Mouse (Mus musculus) embryo, embryonic 10 days (tissue): Measurements from ENCODE around the gene Ninj1.

ENCODE experiments used
- DNase-seq: peaks from one replicate; pipeline ENCODE4 v3.0.0-alpha.2; 2015; ENCODE audit warnings: low spot score

Gene Ninj1

DNA sequence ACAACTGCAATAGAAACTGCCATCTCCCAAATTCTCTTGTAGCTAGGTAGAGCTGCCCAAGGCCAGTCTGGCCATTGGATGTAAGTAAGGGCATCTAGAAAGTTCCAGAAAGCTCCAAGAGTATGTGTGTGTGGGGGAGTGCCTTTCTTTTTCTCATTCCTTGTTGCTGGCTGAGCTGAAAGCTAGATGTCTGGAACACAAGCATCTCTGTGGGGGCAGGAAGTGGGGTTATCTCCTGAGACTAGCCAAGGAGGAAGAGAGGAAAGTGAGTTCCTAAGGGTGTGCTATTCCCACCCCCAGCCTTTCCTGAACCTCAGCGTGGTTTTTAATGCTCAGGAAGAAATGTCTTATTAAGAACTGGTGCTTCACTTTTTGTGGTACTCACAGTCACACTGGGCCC is 15.6 kb upstream of the Ninj1 start:
- DNase-seq: no peak

DNA sequence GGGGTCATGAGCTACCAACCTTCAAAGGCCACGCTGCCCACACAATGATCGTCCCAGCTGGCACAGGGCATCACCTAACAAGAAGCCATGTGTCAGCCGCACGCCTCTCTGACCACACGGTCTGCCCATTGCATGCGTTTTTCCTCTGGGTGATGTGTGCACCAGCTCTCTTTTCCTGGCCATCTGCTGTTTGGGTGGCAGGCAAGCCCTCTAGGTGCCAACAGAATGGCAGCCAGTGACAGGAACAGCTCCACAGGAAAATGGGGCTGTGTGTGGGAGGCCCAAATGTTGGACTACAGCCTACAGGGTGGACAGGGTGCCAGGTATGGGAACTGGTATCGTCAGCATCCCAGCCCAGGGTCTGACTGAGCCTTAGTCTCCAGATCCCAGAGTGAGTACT is 14.9 kb upstream of the Ninj1 start:
- no peak for DNase-seq

DNA sequence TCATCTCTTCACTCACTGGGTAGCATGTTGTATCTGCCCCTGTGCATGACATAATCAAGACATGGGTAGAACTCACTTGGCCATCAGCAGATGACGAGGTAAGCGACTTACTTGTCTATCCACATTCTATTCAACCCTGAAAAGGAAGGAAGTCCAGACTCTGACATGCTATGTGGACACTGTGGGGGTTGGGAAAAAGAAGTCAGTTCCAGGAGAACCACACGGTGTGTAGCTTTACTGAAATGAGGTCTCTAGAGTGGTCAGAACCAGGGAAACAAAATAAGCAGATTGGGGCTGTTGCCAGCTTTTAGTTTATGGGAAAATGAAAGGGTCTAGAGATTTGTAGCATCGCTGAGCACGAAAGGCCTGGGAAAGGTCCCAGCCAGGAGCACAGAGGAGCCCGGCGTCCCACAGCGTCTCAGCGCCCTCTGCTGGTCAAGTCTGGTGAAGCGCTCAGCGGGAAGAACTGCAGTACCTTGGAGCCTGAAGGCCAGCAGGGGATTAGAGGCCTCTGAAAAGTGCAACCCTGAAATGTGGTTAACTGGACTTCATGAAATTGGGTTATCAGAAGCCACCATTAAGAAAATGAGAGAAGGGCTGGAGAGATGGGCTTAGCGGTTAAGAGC is 14.2 kb upstream of the Ninj1 start:
- DNase-seq: peak; percentile 95

DNA sequence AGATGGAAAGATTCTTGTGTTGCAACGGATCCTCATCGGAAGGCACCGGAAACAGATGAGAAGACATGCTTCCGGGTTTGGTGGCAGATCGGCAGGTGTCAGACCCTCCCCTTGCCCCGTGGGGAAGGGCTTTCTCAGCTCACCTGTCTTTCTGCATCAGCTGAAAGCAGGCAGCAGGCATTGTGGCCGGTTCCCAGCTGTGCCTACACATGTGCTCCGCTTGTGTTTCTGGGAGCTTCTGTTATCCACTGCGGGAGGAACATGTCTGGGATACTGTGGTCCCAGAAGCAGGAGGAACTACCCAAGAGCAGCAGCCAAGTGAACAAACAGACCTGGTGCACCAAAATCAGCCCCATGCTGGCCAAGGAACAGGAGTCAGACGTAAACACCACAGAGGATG is 11.8 kb upstream of the Ninj1 start:
- DNase-seq: no peak

DNA sequence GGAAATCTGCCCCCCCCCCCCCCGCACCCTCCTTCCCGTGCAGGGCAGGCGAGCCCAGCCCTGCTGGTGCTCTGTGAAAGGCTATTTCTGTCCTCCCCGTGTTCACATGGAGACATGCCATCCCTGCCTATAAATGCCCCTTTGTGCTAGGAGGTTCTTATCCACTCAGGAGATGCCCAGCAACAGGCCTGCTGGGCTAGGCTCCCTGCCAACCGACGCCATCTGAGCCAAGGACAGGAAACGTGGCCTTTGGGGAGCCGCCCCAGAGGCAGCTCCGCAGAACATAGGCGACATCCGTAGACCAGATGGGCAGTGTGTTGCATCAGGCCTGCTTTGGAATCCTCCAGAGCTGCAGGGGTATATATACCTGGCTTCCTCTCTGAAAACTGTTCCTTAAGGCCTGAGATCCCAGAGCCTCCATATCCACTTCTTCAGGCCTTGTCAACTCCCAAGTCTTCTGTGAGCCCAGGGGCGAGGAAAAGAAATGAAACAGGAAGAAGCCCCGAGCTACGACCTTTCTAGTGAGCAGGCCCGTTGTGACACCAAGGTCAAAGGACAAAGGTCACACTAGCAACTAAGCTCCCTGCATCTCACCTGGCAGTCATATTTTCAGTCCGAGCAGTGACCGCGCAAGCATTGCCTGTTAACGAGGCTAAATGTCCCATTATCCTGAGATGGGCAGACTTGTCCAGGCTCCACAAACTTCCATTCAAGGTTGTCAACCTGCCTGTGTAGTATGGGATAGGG is 8.3 kb upstream of the Ninj1 start:
- no peak for DNase-seq

DNA sequence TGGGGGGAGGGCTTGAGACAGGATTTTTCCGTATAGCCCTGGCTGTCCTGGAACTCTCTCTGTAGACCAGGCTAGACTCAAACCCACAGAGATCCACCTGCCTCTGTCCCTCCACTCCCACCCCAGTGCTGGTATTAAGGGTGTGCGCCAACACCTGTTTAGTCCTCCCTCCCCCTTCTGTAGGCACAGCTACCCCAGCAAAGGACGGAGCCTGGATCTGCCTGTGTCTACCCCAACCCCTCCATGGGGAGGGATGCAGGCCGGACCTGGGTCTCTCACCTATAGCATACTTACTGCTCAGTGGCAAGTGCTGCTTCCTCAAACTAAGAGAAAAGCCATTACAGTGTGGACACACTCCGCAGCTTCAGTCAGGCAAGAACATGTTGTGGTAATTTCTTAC is 7.0 kb upstream of the Ninj1 start:
- no peak for DNase-seq

DNA sequence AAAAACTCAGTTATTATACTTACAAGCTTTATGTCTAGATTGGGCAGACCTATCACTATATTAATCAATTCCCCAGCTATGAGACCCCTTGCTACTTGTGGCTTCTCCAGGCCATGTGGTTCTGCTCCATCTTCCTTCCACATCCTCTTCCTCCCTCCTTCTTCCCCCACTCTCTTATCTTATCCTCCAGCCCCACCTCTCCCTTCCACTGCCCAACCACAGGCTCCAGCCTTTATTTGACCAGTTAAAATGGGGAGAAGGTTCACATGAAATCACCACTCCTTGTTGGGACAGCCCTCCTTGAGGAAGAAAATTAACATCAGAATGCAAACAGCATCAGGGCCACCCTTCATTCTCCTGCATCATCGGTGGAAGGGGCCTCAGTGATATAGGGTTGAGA is 6.6 kb upstream of the Ninj1 start:
- no peak for DNase-seq

DNA sequence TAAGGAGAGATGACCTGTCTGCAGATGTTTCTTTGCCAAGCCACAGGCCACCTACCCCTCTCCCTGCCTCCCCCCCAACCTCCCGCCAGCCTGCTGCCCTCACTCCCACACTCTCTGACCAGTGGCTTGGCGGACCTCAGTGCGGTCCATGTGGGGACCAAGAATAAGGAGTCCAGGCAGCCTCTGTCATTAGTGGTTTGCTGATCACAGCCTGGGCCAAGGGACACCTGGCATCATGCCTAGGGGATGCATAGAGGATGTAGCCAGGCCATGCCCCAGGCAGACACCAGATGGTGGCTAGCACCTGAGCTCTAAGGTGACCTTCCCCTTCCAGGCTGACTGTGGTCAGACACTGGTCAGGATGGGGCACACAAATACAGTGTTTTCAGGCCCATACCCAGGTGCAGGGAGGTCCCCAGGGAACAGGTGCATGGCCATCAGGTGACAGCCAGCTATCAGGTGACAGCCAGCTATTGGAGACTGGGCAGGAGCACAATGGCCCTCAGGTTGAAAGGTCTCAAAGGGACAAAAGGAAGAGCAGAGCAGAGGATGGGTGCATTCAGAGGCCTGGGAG is 5.8 kb upstream of the Ninj1 start:
- DNase-seq: no peak

DNA sequence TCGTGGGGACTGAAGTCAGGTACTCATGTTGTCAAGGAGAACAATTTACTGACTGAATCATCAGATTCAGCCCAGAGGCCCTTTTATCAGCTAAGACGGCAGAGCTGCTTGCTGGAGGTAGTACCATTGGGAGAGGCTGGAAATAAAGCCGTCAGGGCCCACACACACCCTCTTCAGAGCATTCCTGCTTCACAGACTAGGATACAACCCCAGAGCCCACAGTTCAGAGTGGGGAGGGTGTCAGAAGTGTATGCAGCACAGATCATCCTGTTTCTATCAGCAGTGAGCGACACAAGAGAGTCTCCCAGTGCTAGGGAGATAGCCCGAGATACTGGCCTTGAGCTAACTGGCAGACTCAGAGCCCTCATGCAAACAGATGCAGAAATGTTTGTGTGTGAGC is 4.1 kb upstream of the Ninj1 start:
- DNase-seq: no peak

DNA sequence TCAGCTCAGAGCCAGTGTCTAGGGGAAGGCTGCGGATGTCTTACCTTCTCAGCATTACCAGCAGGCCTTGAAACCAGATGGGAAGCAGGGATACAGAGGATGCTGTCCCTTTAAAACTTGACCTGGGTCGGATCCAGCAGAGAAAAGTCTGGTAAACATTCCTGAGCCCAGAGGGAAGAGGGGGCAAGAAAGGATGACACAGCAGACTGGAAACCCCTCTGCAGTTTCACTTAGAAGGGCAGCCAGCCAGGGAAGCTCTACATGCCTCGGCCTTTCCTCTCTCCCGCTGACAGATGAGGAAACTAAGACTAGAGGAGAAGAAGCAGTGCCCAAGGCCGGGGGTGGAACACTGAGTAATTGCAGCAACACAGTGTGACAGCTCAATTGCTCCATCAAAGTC is 3.6 kb upstream of the Ninj1 start:
- DNase-seq: no peak

DNA sequence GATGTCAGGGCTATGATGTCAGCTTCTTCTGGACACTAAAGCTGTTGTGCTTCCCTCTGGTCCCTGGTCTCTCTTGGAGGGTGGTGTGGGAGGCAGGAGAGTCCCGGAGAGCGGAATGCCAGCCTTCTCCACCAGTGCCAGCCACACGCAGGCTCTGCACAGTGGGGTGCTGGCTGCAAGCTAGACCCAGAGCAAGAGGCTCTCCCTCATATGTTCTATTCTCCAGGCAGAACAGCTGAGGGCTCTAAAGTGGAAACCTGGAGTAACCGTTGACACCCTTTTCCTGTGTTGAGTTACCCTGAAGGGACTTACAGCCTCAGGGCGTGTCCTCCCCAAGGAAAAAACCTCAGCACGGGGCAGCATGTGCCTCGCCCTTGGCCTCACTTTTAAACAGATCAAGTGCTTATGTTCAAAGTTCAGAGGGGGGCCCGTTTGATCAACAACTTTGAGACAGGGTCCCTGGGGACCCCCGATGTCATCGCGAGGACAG is 442 bp upstream of the Ninj1 start:
- no peak for DNase-seq

DNA sequence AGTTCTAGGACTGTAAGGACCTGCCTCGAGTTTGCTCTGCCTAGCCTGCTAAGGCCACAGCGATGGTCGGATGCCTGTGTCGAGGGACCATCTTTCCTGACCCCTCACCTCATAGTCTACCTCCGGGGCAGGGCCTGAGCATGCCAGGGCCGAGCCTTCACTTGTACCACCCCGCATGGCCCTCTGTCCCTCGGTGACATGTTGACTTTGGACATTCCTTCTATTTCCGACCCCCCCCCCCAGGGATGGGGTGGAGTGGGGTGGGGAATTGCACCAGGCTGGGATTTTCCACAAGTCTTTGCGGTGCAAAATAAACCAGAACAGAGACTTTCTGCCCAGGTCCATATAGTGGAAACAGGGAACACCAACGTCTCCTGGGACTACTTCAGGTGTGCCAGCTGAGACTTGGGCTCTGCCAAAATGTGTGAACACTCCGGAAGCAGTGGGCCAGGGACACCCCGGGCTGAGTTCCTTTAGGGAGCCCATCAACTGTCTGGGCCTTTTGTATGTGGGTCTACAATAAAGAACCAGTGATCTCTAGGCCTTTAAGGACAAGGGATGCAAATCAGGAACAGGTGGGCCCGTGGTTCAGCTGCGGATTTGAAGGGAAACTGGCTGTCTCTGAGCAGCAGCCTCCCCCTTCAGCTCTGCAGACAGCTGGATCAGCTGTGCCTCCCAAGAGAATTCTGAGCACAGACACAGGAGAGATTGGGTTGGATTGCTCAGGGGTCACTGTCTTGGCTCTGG is 1.1 kb downstream of the Ninj1 start:
- no peak for DNase-seq

DNA sequence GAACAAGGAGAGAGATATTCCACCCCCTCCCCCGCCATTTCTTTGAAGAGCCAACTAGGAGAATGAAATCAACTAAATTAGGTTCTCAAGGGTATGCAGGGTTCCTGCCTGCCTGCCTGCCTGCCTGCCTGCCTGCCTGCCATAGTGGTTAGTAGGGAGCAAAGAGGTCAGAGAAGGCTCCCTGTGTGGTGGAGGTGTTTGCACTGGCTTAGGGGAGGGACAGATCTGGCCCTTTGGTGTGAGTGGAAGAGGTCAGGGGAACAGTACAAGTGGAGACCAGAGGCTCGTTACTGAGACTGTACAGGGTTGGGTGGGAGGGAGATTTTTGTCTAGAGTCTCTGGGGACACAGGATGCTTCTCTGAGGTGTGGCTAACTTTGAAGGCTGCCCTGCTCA is 1.7 kb downstream of the Ninj1 start:
- no peak for DNase-seq

DNA sequence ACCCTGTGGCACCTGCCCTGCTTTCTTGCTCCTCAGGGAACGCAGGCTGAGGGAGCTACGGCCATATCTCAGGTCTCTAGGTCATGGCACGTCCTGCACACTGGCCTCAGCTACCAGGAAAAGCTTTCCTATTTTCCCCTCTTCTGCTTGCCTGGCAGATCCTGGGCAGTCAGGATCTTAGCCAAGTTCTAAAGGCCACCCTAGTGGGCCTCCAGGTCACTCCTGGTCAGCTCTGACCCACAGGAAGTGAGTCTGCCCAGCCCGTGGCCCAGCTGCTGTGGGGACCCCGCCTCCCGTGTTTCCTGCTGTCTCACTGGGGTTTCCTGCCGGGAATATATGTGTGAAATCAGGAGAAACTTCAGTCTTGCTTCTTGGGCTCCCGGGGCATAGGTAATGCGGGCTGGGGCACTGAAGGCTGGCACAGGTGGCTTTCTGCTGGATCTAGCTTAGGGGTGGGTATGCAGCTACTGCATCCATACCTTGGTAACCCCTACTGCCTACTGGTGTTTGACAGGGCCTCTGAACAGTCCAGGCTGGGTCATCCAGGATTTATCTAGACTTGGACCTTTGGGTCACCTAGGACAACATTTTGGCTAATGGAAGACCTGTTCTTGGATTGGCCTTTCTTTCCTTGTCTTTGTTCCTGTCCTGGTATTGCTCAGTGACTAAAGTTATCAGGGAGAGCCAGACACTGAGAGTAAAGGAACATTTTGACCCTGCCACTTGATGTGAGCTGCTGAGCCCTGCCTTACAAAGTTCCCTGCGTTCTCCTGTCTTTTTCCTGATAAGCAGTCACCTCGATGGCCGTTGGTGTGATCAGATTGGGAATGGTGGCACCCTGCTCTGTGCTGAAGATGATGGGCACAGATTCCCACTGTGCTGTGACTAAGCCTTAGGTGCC is 2.9 kb downstream of the Ninj1 start:
- DNase-seq: no peak

DNA sequence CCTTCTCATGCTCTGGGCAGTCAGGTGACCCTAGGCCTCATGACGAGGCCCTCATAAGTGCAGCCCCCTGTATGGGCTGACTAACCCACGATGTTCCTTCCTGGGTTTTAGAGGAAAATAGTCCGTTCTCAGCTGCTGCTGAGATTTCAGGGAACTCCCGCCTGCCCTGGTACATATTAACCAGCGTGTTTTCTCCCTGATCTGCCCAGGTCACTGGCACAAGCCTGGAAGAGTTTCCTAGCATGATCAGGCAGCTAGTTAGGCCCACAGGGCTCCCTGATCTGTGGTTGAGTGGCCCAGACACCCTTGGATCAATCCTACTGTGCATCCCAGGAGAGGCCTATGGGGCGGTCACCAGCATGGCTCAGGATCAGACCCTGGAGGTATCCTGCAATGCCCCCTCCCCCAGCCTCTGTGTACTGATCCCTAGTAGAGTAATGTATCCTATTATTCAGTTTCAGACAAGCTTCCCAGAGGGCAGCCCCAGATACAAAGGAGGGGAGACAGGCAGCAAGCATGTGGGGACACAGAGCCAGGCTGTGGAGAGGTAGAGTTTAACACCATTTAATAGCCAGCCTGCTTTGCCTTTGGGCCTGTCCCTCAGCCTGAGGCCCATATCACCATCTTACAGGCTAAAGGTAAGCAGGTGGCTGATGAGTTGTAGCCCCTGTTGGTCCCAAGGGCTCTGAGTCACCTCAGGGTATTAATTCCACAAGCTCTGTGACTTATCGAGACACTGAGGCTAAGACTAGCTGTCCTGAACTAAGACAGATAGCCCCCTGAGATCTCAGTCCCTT is 3.8 kb downstream of the Ninj1 start:
- DNase-seq: no peak

DNA sequence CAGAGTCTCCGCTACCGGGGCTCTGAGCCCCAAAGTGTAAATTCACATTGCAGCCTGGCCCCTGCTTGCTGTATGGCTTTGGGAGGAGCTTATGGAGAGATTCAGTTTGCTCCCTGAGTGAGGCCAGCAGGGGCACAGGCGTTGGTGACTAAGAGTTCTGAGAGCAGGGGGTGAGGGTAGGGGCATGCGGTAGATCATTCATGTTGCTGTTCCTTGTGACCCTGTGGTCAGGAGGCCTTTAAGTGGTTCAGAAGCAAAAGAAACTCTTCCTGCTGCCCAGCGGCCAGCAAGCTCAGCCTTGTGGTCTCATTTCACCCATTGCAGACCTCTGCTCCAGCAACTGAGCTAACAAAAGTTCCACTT is 4.4 kb downstream of the Ninj1 start:
- DNase-seq: no peak

DNA sequence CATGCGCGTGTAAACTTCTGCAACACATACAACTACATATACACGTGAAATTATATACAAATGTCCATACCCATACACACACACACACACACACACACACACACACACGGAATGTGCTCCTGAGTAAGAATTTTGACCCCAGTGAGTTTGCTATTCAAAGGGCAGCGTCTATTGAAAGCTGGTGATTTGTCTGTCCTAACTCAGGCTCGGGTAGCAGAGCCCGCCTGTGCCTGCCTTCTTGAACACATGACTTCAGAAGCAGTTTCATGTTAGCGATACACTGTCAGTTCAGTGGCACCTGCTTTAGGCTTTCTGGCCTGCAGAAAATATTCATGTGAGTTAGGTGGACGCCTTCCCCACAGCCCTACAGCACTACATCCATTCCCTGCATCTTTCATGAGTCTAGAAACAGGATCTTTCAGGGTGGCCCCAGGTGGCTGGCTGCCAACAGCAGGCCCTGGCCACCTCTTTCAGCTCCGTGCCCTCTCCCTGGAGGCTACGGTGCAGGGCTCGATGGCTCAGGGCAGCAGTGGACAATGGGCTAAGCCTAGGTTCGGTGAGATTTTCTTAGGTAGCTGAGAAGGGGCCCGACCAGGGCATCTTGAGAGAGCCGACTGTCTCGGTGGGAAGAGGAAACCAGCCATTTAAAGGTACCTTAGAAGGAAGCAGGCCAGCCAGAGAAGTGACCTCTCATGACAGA is 5.0 kb downstream of the Ninj1 start:
- DNase-seq: no peak

DNA sequence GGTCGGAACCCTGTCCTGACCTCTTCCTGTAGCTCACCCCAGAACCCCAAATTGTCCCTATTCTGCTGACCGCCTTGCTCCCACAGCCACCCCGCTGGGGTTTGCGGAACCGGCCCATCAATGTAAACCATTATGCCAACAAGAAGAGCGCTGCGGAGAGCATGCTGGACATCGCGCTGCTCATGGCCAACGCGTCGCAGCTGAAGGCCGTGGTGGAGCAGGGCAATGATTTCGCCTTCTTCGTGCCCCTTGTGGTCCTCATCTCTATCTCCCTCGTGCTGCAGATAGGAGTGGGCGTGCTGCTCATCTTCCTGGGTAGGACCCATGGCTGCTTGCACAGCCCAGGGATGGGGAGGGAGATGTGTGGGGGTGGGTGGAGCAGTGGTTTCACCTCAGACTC is 6.4 kb downstream of the Ninj1 start:
- DNase-seq: no peak

DNA sequence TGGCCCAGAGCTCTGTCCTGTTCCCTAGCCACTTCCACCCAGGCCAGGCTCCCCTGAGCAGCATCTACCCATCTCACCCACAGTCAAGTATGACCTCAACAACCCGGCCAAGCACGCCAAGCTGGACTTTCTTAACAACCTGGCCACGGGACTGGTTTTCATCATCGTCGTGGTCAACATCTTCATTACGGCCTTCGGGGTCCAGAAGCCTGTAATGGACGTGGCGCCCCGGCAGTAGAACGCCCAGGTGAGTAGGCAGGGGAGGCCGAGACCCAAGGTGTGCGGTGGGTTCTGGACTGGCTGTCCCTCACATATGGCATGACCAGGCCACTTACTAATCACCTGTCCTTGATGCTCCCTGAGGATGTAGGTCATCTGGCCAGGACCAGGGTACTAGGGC is 7.5 kb downstream of the Ninj1 start:
- DNase-seq: no peak

DNA sequence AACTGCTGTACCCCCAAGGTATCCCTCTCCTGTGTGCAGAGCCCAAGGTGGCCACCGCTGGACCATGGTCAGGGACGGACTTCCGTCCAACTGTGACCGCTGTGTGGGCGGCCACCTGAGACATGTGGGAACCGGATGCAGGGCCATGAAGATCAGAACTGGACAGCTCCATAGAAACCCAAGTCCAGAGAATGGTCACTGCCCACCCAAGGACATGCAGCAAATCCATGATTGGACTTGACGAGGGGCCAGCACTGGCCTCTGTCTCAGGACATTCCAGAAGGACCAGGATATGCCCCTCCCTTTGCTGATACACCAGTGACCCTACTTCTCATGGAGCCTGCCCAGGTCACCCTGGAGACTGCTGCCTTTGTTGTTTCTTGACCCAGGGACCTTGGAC is 8.4 kb downstream of the Ninj1 start:
- no peak for DNase-seq

DNA sequence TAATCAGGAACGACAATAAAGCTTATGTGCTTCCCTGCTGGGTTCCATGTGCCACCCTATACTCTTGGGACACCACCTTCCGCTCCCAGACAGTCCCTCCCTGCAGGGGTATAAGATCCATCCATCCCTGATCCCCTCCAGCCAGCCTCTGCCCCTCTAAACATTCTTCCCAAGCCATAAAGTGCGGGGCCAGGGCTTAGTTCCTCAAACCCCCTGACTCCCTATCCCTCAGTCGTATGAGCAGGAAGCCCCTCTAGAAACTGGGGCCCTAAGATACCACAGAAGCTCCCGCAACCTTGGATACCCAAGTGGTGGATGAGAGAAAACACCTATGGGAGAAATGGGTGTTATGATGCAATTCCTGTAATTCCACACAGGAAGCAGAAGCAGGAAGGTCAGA is 8.9 kb downstream of the Ninj1 start:
- DNase-seq: no peak
